Mouse (Mus musculus): ENCODE results near the gene Mrtfb.
A peak's percentile ranks its signal among the peaks of the same experiment; 100 is the strongest.

Gene Mrtfb

GRCm38 (mm10) chr16:13405403-13405802 is 149.1 kb downstream of the Mrtfb start:
- H3K36me3 ChIP-seq (ENCODE audit: insufficient read depth, low read length): peaks cover 77% of the 10 kb centered on the region

GRCm38 (mm10) chr16:13409530-13410163 is 153.4 kb downstream of the Mrtfb start:
- Histone ChIP-seq H3K36me3 (ENCODE audit: insufficient read depth, low read length) (peaks cover 75% of the 10 kb centered on the region), H3K9me3 (ENCODE audit: low read length) (no peaks in the 10 kb centered on the region), H3K27me3 (ENCODE audit: insufficient read depth, low read length) (no peaks in the 10 kb centered on the region), H3K4me1 (replicated peaks; ENCODE audit: low read depth, low read length) (peaks cover 21% of the 10 kb centered on the region), H3K4me3 (replicated peaks; ENCODE audit: low read length) (no peak overlapping the region)
- no peak for TF ChIP-seq NANOG (IDR thresholded peaks at IDR 0.05; ENCODE audit: borderline replicate concordance, low read length)
- no peak for TF ChIP-seq POU5F1 (IDR thresholded peaks at IDR 0.05; ENCODE audit: borderline replicate concordance, low read length)
- TF ChIP-seq CTCF (conservative IDR thresholded peaks at IDR 0.05; ENCODE audit: low read length): peak; percentile 47

More at GRCm38 (mm10) chr16:13405403-13405802, 149.1 kb downstream of the Mrtfb start:
- peaks cover 32% of the 10 kb centered on the region for H3K4me1 ChIP-seq (replicated peaks; ENCODE audit: low read depth, low read length)
- H3K4me3 ChIP-seq (replicated peaks; ENCODE audit: low read length): no peak overlapping the region
- H3K27me3 ChIP-seq (ENCODE audit: insufficient read depth, low read length): no peaks in the 10 kb centered on the region
- no peaks in the 10 kb centered on the region for H3K9me3 ChIP-seq (ENCODE audit: low read length)
- TF ChIP-seq POU5F1 (IDR thresholded peaks at IDR 0.05; ENCODE audit: borderline replicate concordance, low read length) (no peak), CTCF (conservative IDR thresholded peaks at IDR 0.05; ENCODE audit: low read length) (no peak), NANOG (IDR thresholded peaks at IDR 0.05; ENCODE audit: borderline replicate concordance, low read length) (no peak)

GRCm38 (mm10) chr16:13410760-13411159 is 154.5 kb downstream of the Mrtfb start:
- Histone ChIP-seq H3K27me3 (ENCODE audit: insufficient read depth, low read length) (no peaks in the 10 kb centered on the region), H3K9me3 (ENCODE audit: low read length) (no peaks in the 10 kb centered on the region), H3K4me3 (replicated peaks; ENCODE audit: low read length) (no peak overlapping the region), H3K36me3 (ENCODE audit: insufficient read depth, low read length) (peaks cover 65% of the 10 kb centered on the region), H3K4me1 (replicated peaks; ENCODE audit: low read depth, low read length) (peaks cover 26% of the 10 kb centered on the region)
- no peak for TF ChIP-seq NANOG (IDR thresholded peaks at IDR 0.05; ENCODE audit: borderline replicate concordance, low read length)
- peak; percentile 70 for TF ChIP-seq CTCF (conservative IDR thresholded peaks at IDR 0.05; ENCODE audit: low read length)

- no peaks in the 10 kb centered on the region for H3K9me3 ChIP-seq (ENCODE audit: low read length)
- no peaks in the 10 kb centered on the region for H3K27me3 ChIP-seq (ENCODE audit: insufficient read depth, low read length)
- H3K4me3 ChIP-seq (replicated peaks; ENCODE audit: low read length): no peak overlapping the region
- TF ChIP-seq POU5F1 (IDR thresholded peaks at IDR 0.05; ENCODE audit: borderline replicate concordance, low read length): no peak
- TF ChIP-seq NANOG (IDR thresholded peaks at IDR 0.05; ENCODE audit: borderline replicate concordance, low read length): no peak
- peak; percentile 57 for TF ChIP-seq CTCF (conservative IDR thresholded peaks at IDR 0.05; ENCODE audit: low read length)
- H3K36me3 ChIP-seq (ENCODE audit: insufficient read depth, low read length): peaks cover 59% of the 10 kb centered on the region
- peaks cover 32% of the 10 kb centered on the region for H3K4me1 ChIP-seq (replicated peaks; ENCODE audit: low read depth, low read length)
Observed at GRCm38 (mm10) chr16:13411531-13411930, 155.2 kb downstream of the Mrtfb start.

GRCm38 (mm10) chr16:13414566-13414965 is 158.3 kb downstream of the Mrtfb start:
- TF ChIP-seq CTCF (conservative IDR thresholded peaks at IDR 0.05; ENCODE audit: low read length) (no peak), NANOG (IDR thresholded peaks at IDR 0.05; ENCODE audit: borderline replicate concordance, low read length) (no peak), POU5F1 (IDR thresholded peaks at IDR 0.05; ENCODE audit: borderline replicate concordance, low read length) (no peak)
- Histone ChIP-seq H3K4me3 (replicated peaks; ENCODE audit: low read length) (no peak overlapping the region), H3K27me3 (ENCODE audit: insufficient read depth, low read length) (no peaks in the 10 kb centered on the region), H3K36me3 (ENCODE audit: insufficient read depth, low read length) (peaks cover 39% of the 10 kb centered on the region), H3K9me3 (ENCODE audit: low read length) (no peaks in the 10 kb centered on the region), H3K4me1 (replicated peaks; ENCODE audit: low read depth, low read length) (peaks cover 35% of the 10 kb centered on the region)

- H3K4me3 ChIP-seq (replicated peaks; ENCODE audit: low read length): no peak overlapping the region
- H3K27me3 ChIP-seq (ENCODE audit: insufficient read depth, low read length): no peaks in the 10 kb centered on the region
- peaks cover 38% of the 10 kb centered on the region for H3K36me3 ChIP-seq (ENCODE audit: insufficient read depth, low read length)
- no peak for TF ChIP-seq POU5F1 (IDR thresholded peaks at IDR 0.05; ENCODE audit: borderline replicate concordance, low read length)
- TF ChIP-seq CTCF (conservative IDR thresholded peaks at IDR 0.05; ENCODE audit: low read length): no peak
- no peak for TF ChIP-seq NANOG (IDR thresholded peaks at IDR 0.05; ENCODE audit: borderline replicate concordance, low read length)
- H3K4me1 ChIP-seq (replicated peaks; ENCODE audit: low read depth, low read length): peaks cover 35% of the 10 kb centered on the region
- no peaks in the 10 kb centered on the region for H3K9me3 ChIP-seq (ENCODE audit: low read length)
Observed at GRCm38 (mm10) chr16:13414972-13415371, 158.7 kb downstream of the Mrtfb start.

GRCm38 (mm10) chr16:13415465-13415864 is 159.2 kb downstream of the Mrtfb start:
- peaks cover 35% of the 10 kb centered on the region for H3K4me1 ChIP-seq (replicated peaks; ENCODE audit: low read depth, low read length)
- no peak for TF ChIP-seq NANOG (IDR thresholded peaks at IDR 0.05; ENCODE audit: borderline replicate concordance, low read length)
- TF ChIP-seq CTCF (conservative IDR thresholded peaks at IDR 0.05; ENCODE audit: low read length): no peak
- no peak overlapping the region for H3K4me3 ChIP-seq (replicated peaks; ENCODE audit: low read length)
- H3K9me3 ChIP-seq (ENCODE audit: low read length): no peaks in the 10 kb centered on the region
- no peaks in the 10 kb centered on the region for H3K27me3 ChIP-seq (ENCODE audit: insufficient read depth, low read length)
- H3K36me3 ChIP-seq (ENCODE audit: insufficient read depth, low read length): peaks cover 35% of the 10 kb centered on the region

- TF ChIP-seq CTCF (conservative IDR thresholded peaks at IDR 0.05; ENCODE audit: low read length): no peak
- TF ChIP-seq POU5F1 (IDR thresholded peaks at IDR 0.05; ENCODE audit: borderline replicate concordance, low read length): no peak
- no peak for TF ChIP-seq NANOG (IDR thresholded peaks at IDR 0.05; ENCODE audit: borderline replicate concordance, low read length)
- no peaks in the 10 kb centered on the region for H3K27me3 ChIP-seq (ENCODE audit: insufficient read depth, low read length)
- H3K36me3 ChIP-seq (ENCODE audit: insufficient read depth, low read length): peaks cover 26% of the 10 kb centered on the region
- H3K4me1 ChIP-seq (replicated peaks; ENCODE audit: low read depth, low read length): peaks cover 35% of the 10 kb centered on the region
- H3K9me3 ChIP-seq (ENCODE audit: low read length): no peaks in the 10 kb centered on the region
- H3K4me3 ChIP-seq (replicated peaks; ENCODE audit: low read length): peak overlapping the region; percentile 32; the same call in 1 of the 2 replicates
Observed at GRCm38 (mm10) chr16:13416465-13416864, 160.2 kb downstream of the Mrtfb start.

GRCm38 (mm10) chr16:13417904-13418303 is 161.6 kb downstream of the Mrtfb start:
- no peak overlapping the region for H3K4me3 ChIP-seq (replicated peaks; ENCODE audit: low read length)
- no peaks in the 10 kb centered on the region for H3K27me3 ChIP-seq (ENCODE audit: insufficient read depth, low read length)
- H3K36me3 ChIP-seq (ENCODE audit: insufficient read depth, low read length): peaks cover 16% of the 10 kb centered on the region
- peaks cover 27% of the 10 kb centered on the region for H3K4me1 ChIP-seq (replicated peaks; ENCODE audit: low read depth, low read length)
- no peaks in the 10 kb centered on the region for H3K9me3 ChIP-seq (ENCODE audit: low read length)
- no peak for TF ChIP-seq POU5F1 (IDR thresholded peaks at IDR 0.05; ENCODE audit: borderline replicate concordance, low read length)
